Comparison of ENCODE assay signal across 38 mouse cellular contexts in genomic region chr5:90457241-90457640, GRCm38 (mm10). TPM values are rescaled to one million over a fixed set of nuclear protein-coding genes. Genes with fewer than 3 reads are reported as not detected.
"Had no signal": no experiment of that assay in that cellular context is flagged by ENCODE, and none has a peak within 500 bp of the region (broad histone marks: within the 10 kb centered on the region; RNA-seq: fewer than 3 reads in every experiment).

No protein-coding gene starts in this region.

- H3K36me3 ChIP-seq: limb, embryonic 10.5 days; limb, embryonic 12.5 days; limb, embryonic 13.5 days; limb, embryonic 15.5 days; liver, embryonic 12.5 days; liver, embryonic 13.5 days; liver, embryonic 15.5 days; lung, embryonic 15.5 days; midbrain, embryonic 10.5 days; midbrain, embryonic 12.5 days; midbrain, embryonic 13.5 days; midbrain, embryonic 15.5 days; neural tube, embryonic 12.5 days had no signal

- DNase-seq: left cerebral cortex, postnatal 4 days; liver, embryonic 13.5 days; liver, postnatal 0 days; lung, adult 18-20 months; lung, adult 2 months; lung, embryonic 14.5 days; lung, postnatal 10 days; lung, postnatal 14 days; lung, postnatal 36 days; lung, postnatal 4 days; midbrain, embryonic 14.5 days had no signal

- H3K9ac ChIP-seq: limb, embryonic 12.5 days; limb, embryonic 13.5 days; limb, embryonic 15.5 days; liver, embryonic 12.5 days; liver, embryonic 13.5 days; liver, embryonic 14.5 days; liver, embryonic 15.5 days; liver, postnatal 0 days; lung, embryonic 14.5 days; lung, embryonic 15.5 days; midbrain, embryonic 12.5 days; midbrain, embryonic 13.5 days; midbrain, embryonic 15.5 days; neural tube, embryonic 12.5 days had no signal

- H3K4me3 ChIP-seq: left cerebral cortex, adult 2 months; limb, embryonic 10.5 days; limb, embryonic 12.5 days; limb, embryonic 13.5 days; limb, embryonic 15.5 days; liver, embryonic 12.5 days; liver, embryonic 13.5 days; liver, embryonic 15.5 days; lung, embryonic 15.5 days; megakaryocyte, embryonic 14.5 days; midbrain, embryonic 10.5 days; midbrain, embryonic 12.5 days; midbrain, embryonic 13.5 days; midbrain, embryonic 15.5 days; myocyte; neural tube, embryonic 12.5 days had no signal

- H3K27ac ChIP-seq: left cerebral cortex, adult 2 months; limb, embryonic 10.5 days; limb, embryonic 12.5 days; limb, embryonic 13.5 days; limb, embryonic 15.5 days; liver, embryonic 12.5 days; liver, embryonic 13.5 days; liver, embryonic 14.5 days; liver, embryonic 15.5 days; lung, embryonic 15.5 days; macrophage; midbrain, embryonic 10.5 days; midbrain, embryonic 12.5 days; midbrain, embryonic 13.5 days; midbrain, embryonic 15.5 days; neural tube, embryonic 12.5 days had no signal

- H3K4me1 ChIP-seq: limb, embryonic 10.5 days; limb, embryonic 12.5 days; limb, embryonic 13.5 days; limb, embryonic 15.5 days; liver, embryonic 12.5 days; liver, embryonic 13.5 days; liver, embryonic 15.5 days; lung, embryonic 15.5 days; megakaryocyte, embryonic 14.5 days; midbrain, embryonic 10.5 days; midbrain, embryonic 12.5 days; midbrain, embryonic 13.5 days; midbrain, embryonic 15.5 days; neural tube, embryonic 12.5 days had no signal

- H3K27me3 ChIP-seq: limb, embryonic 12.5 days; limb, embryonic 13.5 days; limb, embryonic 15.5 days; liver, embryonic 12.5 days; liver, embryonic 13.5 days; liver, embryonic 15.5 days; lung, embryonic 15.5 days; megakaryocyte, embryonic 14.5 days; midbrain, embryonic 12.5 days; midbrain, embryonic 13.5 days; midbrain, embryonic 15.5 days; neural tube, embryonic 12.5 days had no signal

RNA-seq across cellular contexts. Expression of gene Alb, which starts 3.5 kb away (rescaled TPM):
- total RNA-seq: left cerebral cortex, adult 2 months; left cerebral cortex, postnatal 25 days; left cerebral cortex, postnatal 36 days; megakaryocyte progenitor cell, adult 5-6 weeks; megakaryocyte, adult 5-6 weeks; megakaryocyte-erythroid progenitor cell, adult 5-6 weeks; monocyte, adult 5-6 weeks had no signal
- polyA plus RNA-seq: limb, embryonic 10.5 days; macrophage; midbrain, embryonic 10.5 days; midbrain, embryonic 11.5 days; midbrain, embryonic 12.5 days; midbrain, embryonic 14.5 days; midbrain, embryonic 16.5 days; myocyte had no signal

RNA-seq across cellular contexts. Expression of gene Afp, which starts 33.3 kb away (rescaled TPM):
- total RNA-seq: left cerebral cortex, postnatal 14 days; left cerebral cortex, postnatal 25 days; left cerebral cortex, postnatal 36 days; megakaryocyte, adult 5-6 weeks; megakaryocyte-erythroid progenitor cell, adult 5-6 weeks; midbrain, postnatal 0 days; monocyte, adult 5-6 weeks had no signal
- polyA plus RNA-seq: midbrain, embryonic 11.5 days; midbrain, embryonic 14.5 days had no signal
